Mouse (Mus musculus): Measurements from ENCODE around the gene Krt24. TPM values are rescaled to one million over a fixed set of nuclear protein-coding genes. Genes with fewer than 3 reads are reported as not detected.

Krt24 gene
- polyA plus RNA-seq, 1 experiment from 2014 or later, result not detected

- no peak for TF ChIP-seq CTCF (IDR thresholded peaks at IDR 0.05; ENCODE audit: low read depth)
- no peak overlapping the region for H3K4me2 ChIP-seq (ENCODE audit: low read length)
- WGBS, result 72% methylated on average over 9 of the region's 9 CpGs
- ATAC-seq (replicated peaks; ENCODE audit: low FRiP score, low read depth) (no peak), DNase-seq (ENCODE audit: low spot score) (no peak)
- no peaks in the 10 kb centered on the region for H3K36me3 ChIP-seq (ENCODE audit: insufficient read depth, low read length)
- H3K4me3 ChIP-seq (replicated peaks; ENCODE audit: low read depth, low read length), result no peak overlapping the region
- no peaks in the 10 kb centered on the region for H3K4me1 ChIP-seq (replicated peaks; ENCODE audit: insufficient read depth, low read length)
- H3K27me3 ChIP-seq (ENCODE audit: insufficient read depth, low read length), result no peaks in the 10 kb centered on the region
- no peak overlapping the region for H3K9ac ChIP-seq (ENCODE audit: low read depth, low read length)
- H3K27ac ChIP-seq, result no peak overlapping the region
- H3K9me3 ChIP-seq (replicated peaks; ENCODE audit: low read length), result no peaks in the 10 kb centered on the region
Observed at GRCm38 (mm10) chr11:99281116-99281515, 3.9 kb downstream of the Krt24 start.

GRCm38 (mm10) chr11:99279986-99280385 is 5.1 kb downstream of the Krt24 start:
- H3K4me2 ChIP-seq (ENCODE audit: low read length), result no peak overlapping the region
- 67% methylated on average over 5 of the region's 5 CpGs for WGBS
- ATAC-seq (replicated peaks; ENCODE audit: low FRiP score, low read depth), result no peak
- no peak overlapping the region for H3K9ac ChIP-seq (ENCODE audit: low read depth, low read length)
- H3K27ac ChIP-seq, result no peak overlapping the region
- H3K4me1 ChIP-seq (replicated peaks; ENCODE audit: insufficient read depth, low read length), result no peaks in the 10 kb centered on the region
- H3K36me3 ChIP-seq (ENCODE audit: insufficient read depth, low read length), result no peaks in the 10 kb centered on the region
- DNase-seq (ENCODE audit: low spot score), result no peak
- no peak for TF ChIP-seq CTCF (IDR thresholded peaks at IDR 0.05; ENCODE audit: low read depth)
- H3K4me3 ChIP-seq (replicated peaks; ENCODE audit: low read depth, low read length), result no peak overlapping the region
- no peaks in the 10 kb centered on the region for H3K27me3 ChIP-seq (ENCODE audit: insufficient read depth, low read length)
- no peaks in the 10 kb centered on the region for H3K9me3 ChIP-seq (replicated peaks; ENCODE audit: low read length)

GRCm38 (mm10) chr11:99276786-99277185 is 8.3 kb downstream of the Krt24 start:
- Histone ChIP-seq H3K9me3 (replicated peaks; ENCODE audit: low read length) (no peaks in the 10 kb centered on the region), H3K4me1 (replicated peaks; ENCODE audit: insufficient read depth, low read length) (no peaks in the 10 kb centered on the region), H3K27ac (no peak overlapping the region), H3K27me3 (ENCODE audit: insufficient read depth, low read length) (no peaks in the 10 kb centered on the region), H3K4me2 (ENCODE audit: low read length) (no peak overlapping the region), H3K4me3 (replicated peaks; ENCODE audit: low read depth, low read length) (no peak overlapping the region), H3K9ac (ENCODE audit: low read depth, low read length) (no peak overlapping the region), H3K36me3 (ENCODE audit: insufficient read depth, low read length) (no peaks in the 10 kb centered on the region)
- TF ChIP-seq CTCF (IDR thresholded peaks at IDR 0.05; ENCODE audit: low read depth), result no peak
- 34% methylated on average over 7 of the region's 7 CpGs for WGBS
- ATAC-seq (replicated peaks; ENCODE audit: low FRiP score, low read depth) (no peak), DNase-seq (ENCODE audit: low spot score) (no peak)

DNA sequence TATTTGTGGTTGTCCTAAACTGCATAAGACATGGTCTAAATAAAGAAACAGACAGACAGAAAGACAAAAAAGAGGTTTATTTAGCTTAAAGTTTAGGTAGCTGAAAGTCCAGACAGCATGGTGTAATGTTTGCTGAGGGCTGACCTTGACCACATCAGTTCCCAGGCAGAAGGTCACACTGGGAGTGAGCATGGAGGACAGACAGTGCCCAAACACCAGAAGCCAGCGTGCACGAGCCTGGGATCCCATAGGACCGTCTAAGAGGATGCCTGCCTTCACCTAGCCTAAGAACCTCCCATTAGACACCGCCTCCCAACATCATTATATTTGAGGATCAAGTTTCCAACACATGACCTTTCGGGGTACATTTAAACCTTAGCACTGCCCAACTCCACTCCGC is 9.4 kb downstream of the Krt24 start:
- WGBS, result 62% methylated on average over 6 of the region's 6 CpGs
- Histone ChIP-seq H3K27ac (no peak overlapping the region), H3K4me3 (replicated peaks; ENCODE audit: low read depth, low read length) (no peak overlapping the region), H3K27me3 (ENCODE audit: insufficient read depth, low read length) (no peaks in the 10 kb centered on the region), H3K9ac (ENCODE audit: low read depth, low read length) (no peak overlapping the region), H3K4me2 (ENCODE audit: low read length) (no peak overlapping the region), H3K36me3 (ENCODE audit: insufficient read depth, low read length) (no peaks in the 10 kb centered on the region), H3K4me1 (replicated peaks; ENCODE audit: insufficient read depth, low read length) (no peaks in the 10 kb centered on the region), H3K9me3 (replicated peaks; ENCODE audit: low read length) (no peaks in the 10 kb centered on the region)
- ATAC-seq (replicated peaks; ENCODE audit: low FRiP score, low read depth) (no peak), DNase-seq (ENCODE audit: low spot score) (no peak)
- no peak for TF ChIP-seq CTCF (IDR thresholded peaks at IDR 0.05; ENCODE audit: low read depth)

GRCm38 (mm10) chr11:99272721-99273120 is 12.3 kb downstream of the Krt24 start:
- Histone ChIP-seq H3K36me3 (ENCODE audit: insufficient read depth, low read length) (no peaks in the 10 kb centered on the region), H3K4me1 (replicated peaks; ENCODE audit: insufficient read depth, low read length) (no peaks in the 10 kb centered on the region), H3K9me3 (replicated peaks; ENCODE audit: low read length) (no peaks in the 10 kb centered on the region), H3K27ac (no peak overlapping the region), H3K9ac (ENCODE audit: low read depth, low read length) (no peak overlapping the region), H3K4me3 (replicated peaks; ENCODE audit: low read depth, low read length) (no peak overlapping the region), H3K27me3 (ENCODE audit: insufficient read depth, low read length) (no peaks in the 10 kb centered on the region), H3K4me2 (ENCODE audit: low read length) (no peak overlapping the region)
- WGBS, result 85% methylated on average over 4 of the region's 4 CpGs
- no peak for TF ChIP-seq CTCF (IDR thresholded peaks at IDR 0.05; ENCODE audit: low read depth)
- ATAC-seq (replicated peaks; ENCODE audit: low FRiP score, low read depth), result no peak
- DNase-seq (ENCODE audit: low spot score), result no peak

DNA sequence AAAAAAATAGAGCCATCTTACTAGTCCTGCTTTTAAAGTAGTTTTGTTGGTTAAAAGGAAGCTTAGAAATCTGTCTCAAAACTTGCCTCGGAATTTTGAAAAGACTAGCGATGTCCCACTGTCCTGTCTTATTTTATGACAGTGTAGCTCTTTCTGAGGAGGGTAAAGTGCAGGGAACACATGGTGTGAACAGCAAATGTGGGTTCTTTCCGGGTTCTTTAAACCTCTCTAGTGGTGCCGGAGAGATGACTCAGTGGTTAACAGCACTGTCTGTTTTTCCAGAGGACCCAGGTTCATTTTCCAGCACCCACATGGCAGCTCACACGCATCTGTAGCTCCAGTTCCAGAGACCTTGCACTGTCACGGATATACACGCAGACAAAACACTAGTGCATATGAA is 15.9 kb downstream of the Krt24 start:
- 61% methylated on average over 7 of the region's 7 CpGs for WGBS
- no peak for ATAC-seq (replicated peaks; ENCODE audit: low FRiP score, low read depth)
- Histone ChIP-seq H3K4me2 (ENCODE audit: low read length) (no peak overlapping the region), H3K27ac (no peak overlapping the region), H3K36me3 (ENCODE audit: insufficient read depth, low read length) (no peaks in the 10 kb centered on the region), H3K27me3 (ENCODE audit: insufficient read depth, low read length) (no peaks in the 10 kb centered on the region), H3K4me3 (replicated peaks; ENCODE audit: low read depth, low read length) (no peak overlapping the region), H3K9ac (ENCODE audit: low read depth, low read length) (no peak overlapping the region), H3K4me1 (replicated peaks; ENCODE audit: insufficient read depth, low read length) (no peaks in the 10 kb centered on the region), H3K9me3 (replicated peaks; ENCODE audit: low read length) (no peaks in the 10 kb centered on the region)
- no peak for TF ChIP-seq CTCF (IDR thresholded peaks at IDR 0.05; ENCODE audit: low read depth)
- DNase-seq (ENCODE audit: low spot score), result no peak

- ATAC-seq (replicated peaks; ENCODE audit: low FRiP score, low read depth) (no peak), DNase-seq (ENCODE audit: low spot score) (peak; percentile 44)
- Histone ChIP-seq H3K9ac (ENCODE audit: low read depth, low read length) (no peak overlapping the region), H3K27ac (0 out of 2 replicates have a peak overlapping the region, but pooled peaks have one; percentile 1), H3K36me3 (ENCODE audit: insufficient read depth, low read length) (no peaks in the 10 kb centered on the region), H3K4me1 (replicated peaks; ENCODE audit: insufficient read depth, low read length) (no peaks in the 10 kb centered on the region), H3K9me3 (replicated peaks; ENCODE audit: low read length) (no peaks in the 10 kb centered on the region), H3K4me3 (replicated peaks; ENCODE audit: low read depth, low read length) (no peak overlapping the region), H3K4me2 (ENCODE audit: low read length) (no peak overlapping the region), H3K27me3 (ENCODE audit: insufficient read depth, low read length) (no peaks in the 10 kb centered on the region)
- TF ChIP-seq CTCF (IDR thresholded peaks at IDR 0.05; ENCODE audit: low read depth), result no peak
- WGBS, result 42% methylated on average over 9 of the region's 9 CpGs
Observed at GRCm38 (mm10) chr11:99265796-99266195, 19.3 kb downstream of the Krt24 start.
